Mouse (Mus musculus) adrenal gland, postnatal 10 days (tissue): ENCODE measurements around the gene Gpr55. TPM values are rescaled to one million over a fixed set of nuclear protein-coding genes. Genes with fewer than 3 reads are reported as not detected.

Experiments used
- total RNA-seq, 2 experiments: library from RNA; stranded (reverse); gene quantifications; 2 replicates each; pipeline ENCODE4 v1.2.3; 2021

Gene Gpr55
- total RNA-seq, 2 experiments from 2014 or later, result 0.85 to 1.8 TPM

Other genes starting within 250 kb of the Gpr55 start
- 1 to 10 TPM; 1.5 to 2.4 TPM for gene A630001G21Rik, start 182.4 kb downstream of the Gpr55 start, total RNA-seq
- gene Cab39, start 167.6 kb downstream of the Gpr55 start, total RNA-seq, result 100 to 1,000 TPM; 118 to 121 TPM
- gene Itm2c, start 66.7 kb downstream of the Gpr55 start, total RNA-seq, result 100 to 1,000 TPM; 284 to 307 TPM
- gene 4933407L21Rik, start 32.5 kb downstream of the Gpr55 start, total RNA-seq, result under 1 TPM; 0.18 to 0.24 TPM
- gene Spata3, start 55.8 kb upstream of the Gpr55 start, total RNA-seq, result not detected
- gene 2810459M11Rik, start 84.9 kb upstream of the Gpr55 start, total RNA-seq, result 1 to 10 TPM; 3.7 to 8.0 TPM
- gene Psmd1, start 103.4 kb upstream of the Gpr55 start, total RNA-seq, result 100 to 1,000 TPM in 1 of 2 experiments, 10 to 100 TPM in 1; 95.2 to 101 TPM
- gene Htr2b, start 151.0 kb upstream of the Gpr55 start, total RNA-seq, result under 1 TPM; 0.21 to 0.27 TPM
- gene Gm21972, start 172.6 kb upstream of the Gpr55 start, total RNA-seq, result 1 to 10 TPM; 1.3 to 2.7 TPM
- gene Armc9, start 193.8 kb upstream of the Gpr55 start, total RNA-seq, result 10 to 100 TPM in 1 of 2 experiments, 1 to 10 TPM in 1; 7.9 to 10.9 TPM